Mouse (Mus musculus): ENCODE measurements at regions not wholly inside any gene's neighbourhood (a gene's known extent, or its start where the extent isn't known, plus 50 kb on each side); places are given as distances from the start of the nearest gene placed in this dataset.
A peak's percentile ranks its signal among the peaks of the same experiment; 100 is the strongest.

- Histone ChIP-seq H3K27ac (ENCODE audit: insufficient read depth, low read length) (no peak overlapping the region), H3K4me3 (ENCODE audit: insufficient read depth, low read length) (no peak overlapping the region), H3K4me1 (ENCODE audit: control insufficient read depth, insufficient read depth, low read length) (no peaks in the 10 kb centered on the region)
- TF ChIP-seq POLR2A (IDR thresholded peaks at IDR 0.05; ENCODE audit: extremely low read depth, insufficient read depth, low read length) = no peak
- TF ChIP-seq CTCF (IDR thresholded peaks at IDR 0.05; ENCODE audit: extremely low read depth, insufficient read depth, low read length) = no peak
Measured at GRCm38 (mm10) chr8:112427721-112428389, 142.0 kb upstream of the Cntnap4 start.

GRCm38 (mm10) chr8:112411968-112412367 lies 157.9 kb upstream of the Cntnap4 start:
- no peak overlapping the region for H3K27ac ChIP-seq (ENCODE audit: insufficient read depth, low read length)
- no peaks in the 10 kb centered on the region for H3K4me1 ChIP-seq (ENCODE audit: control insufficient read depth, insufficient read depth, low read length)
- H3K4me3 ChIP-seq (ENCODE audit: insufficient read depth, low read length) = no peak overlapping the region
- no peak for TF ChIP-seq POLR2A (IDR thresholded peaks at IDR 0.05; ENCODE audit: extremely low read depth, insufficient read depth, low read length)
- no peak for TF ChIP-seq CTCF (IDR thresholded peaks at IDR 0.05; ENCODE audit: extremely low read depth, insufficient read depth, low read length)

- TF ChIP-seq CTCF (IDR thresholded peaks at IDR 0.05; ENCODE audit: extremely low read depth, insufficient read depth, low read length) (peak; percentile 41), POLR2A (IDR thresholded peaks at IDR 0.05; ENCODE audit: extremely low read depth, insufficient read depth, low read length) (no peak)
- Histone ChIP-seq H3K27ac (ENCODE audit: insufficient read depth, low read length) (no peak overlapping the region), H3K4me1 (ENCODE audit: control insufficient read depth, insufficient read depth, low read length) (no peaks in the 10 kb centered on the region), H3K4me3 (ENCODE audit: insufficient read depth, low read length) (no peak overlapping the region)
Measured at GRCm38 (mm10) chr8:112411213-112411612, 158.6 kb upstream of the Cntnap4 start.

- Histone ChIP-seq H3K4me3 (ENCODE audit: insufficient read depth, low read length) (no peak overlapping the region), H3K4me1 (ENCODE audit: control insufficient read depth, insufficient read depth, low read length) (no peaks in the 10 kb centered on the region), H3K27ac (ENCODE audit: insufficient read depth, low read length) (no peak overlapping the region)
- TF ChIP-seq POLR2A (IDR thresholded peaks at IDR 0.05; ENCODE audit: extremely low read depth, insufficient read depth, low read length) (no peak), CTCF (IDR thresholded peaks at IDR 0.05; ENCODE audit: extremely low read depth, insufficient read depth, low read length) (no peak)
Measured at GRCm38 (mm10) chr8:112408211-112408735, 161.6 kb upstream of the Cntnap4 start.

GRCm38 (mm10) chr8:112404087-112404486 lies 165.8 kb upstream of the Cntnap4 start:
- H3K4me3 ChIP-seq (ENCODE audit: insufficient read depth, low read length) = no peak overlapping the region
- no peaks in the 10 kb centered on the region for H3K4me1 ChIP-seq (ENCODE audit: control insufficient read depth, insufficient read depth, low read length)
- no peak for TF ChIP-seq POLR2A (IDR thresholded peaks at IDR 0.05; ENCODE audit: extremely low read depth, insufficient read depth, low read length)
- TF ChIP-seq CTCF (IDR thresholded peaks at IDR 0.05; ENCODE audit: extremely low read depth, insufficient read depth, low read length) = no peak
- H3K27ac ChIP-seq (ENCODE audit: insufficient read depth, low read length) = no peak overlapping the region

- Histone ChIP-seq H3K4me3 (ENCODE audit: insufficient read depth, low read length) (no peak overlapping the region), H3K27ac (ENCODE audit: insufficient read depth, low read length) (no peak overlapping the region), H3K4me1 (ENCODE audit: control insufficient read depth, insufficient read depth, low read length) (no peaks in the 10 kb centered on the region)
- no peak for TF ChIP-seq CTCF (IDR thresholded peaks at IDR 0.05; ENCODE audit: extremely low read depth, insufficient read depth, low read length)
- TF ChIP-seq POLR2A (IDR thresholded peaks at IDR 0.05; ENCODE audit: extremely low read depth, insufficient read depth, low read length) = no peak
Measured at GRCm38 (mm10) chr8:112397438-112397837, 172.4 kb upstream of the Cntnap4 start.

- TF ChIP-seq CTCF (IDR thresholded peaks at IDR 0.05; ENCODE audit: extremely low read depth, insufficient read depth, low read length) = no peak
- Histone ChIP-seq H3K4me1 (ENCODE audit: control insufficient read depth, insufficient read depth, low read length) (no peaks in the 10 kb centered on the region), H3K27ac (ENCODE audit: insufficient read depth, low read length) (no peak overlapping the region), H3K4me3 (ENCODE audit: insufficient read depth, low read length) (no peak overlapping the region)
Measured at GRCm38 (mm10) chr8:112390108-112390507, 179.7 kb upstream of the Cntnap4 start.

GRCm38 (mm10) chr8:112348323-112348722 lies 221.5 kb upstream of the Cntnap4 start:
- H3K4me3 ChIP-seq (ENCODE audit: insufficient read depth, low read length) = no peak overlapping the region
- TF ChIP-seq CTCF (IDR thresholded peaks at IDR 0.05; ENCODE audit: extremely low read depth, insufficient read depth, low read length) (peak; percentile 35; the same call in 1 of the 2 replicates), POLR2A (IDR thresholded peaks at IDR 0.05; ENCODE audit: extremely low read depth, insufficient read depth, low read length) (no peak)
- H3K27ac ChIP-seq (ENCODE audit: insufficient read depth, low read length) = no peak overlapping the region
- H3K4me1 ChIP-seq (ENCODE audit: control insufficient read depth, insufficient read depth, low read length) = no peaks in the 10 kb centered on the region

- TF ChIP-seq CTCF (IDR thresholded peaks at IDR 0.05; ENCODE audit: extremely low read depth, insufficient read depth, low read length) (no peak), POLR2A (IDR thresholded peaks at IDR 0.05; ENCODE audit: extremely low read depth, insufficient read depth, low read length) (no peak)
- Histone ChIP-seq H3K4me3 (ENCODE audit: insufficient read depth, low read length) (no peak overlapping the region), H3K4me1 (ENCODE audit: control insufficient read depth, insufficient read depth, low read length) (no peaks in the 10 kb centered on the region), H3K27ac (ENCODE audit: insufficient read depth, low read length) (no peak overlapping the region)
Measured at GRCm38 (mm10) chr8:112333171-112333570, 236.7 kb upstream of the Cntnap4 start.

- no peaks in the 10 kb centered on the region for H3K4me1 ChIP-seq (ENCODE audit: control insufficient read depth, insufficient read depth, low read length)
- TF ChIP-seq POLR2A (IDR thresholded peaks at IDR 0.05; ENCODE audit: extremely low read depth, insufficient read depth, low read length) (no peak), CTCF (IDR thresholded peaks at IDR 0.05; ENCODE audit: extremely low read depth, insufficient read depth, low read length) (no peak)
- H3K4me3 ChIP-seq (ENCODE audit: insufficient read depth, low read length) = no peak overlapping the region
Measured at GRCm38 (mm10) chr8:112332021-112332420, 237.8 kb upstream of the Cntnap4 start.

More at GRCm38 (mm10) chr8:112332021-112332420, 237.8 kb upstream of the Cntnap4 start:
- no peak overlapping the region for H3K27ac ChIP-seq (ENCODE audit: insufficient read depth, low read length)
